Mouse (Mus musculus) sigmoid colon, adult 10 weeks (tissue): ENCODE measurements around the gene Cxcl14. TPM values are rescaled to one million over a fixed set of nuclear protein-coding genes. Genes with fewer than 3 reads are reported as not detected.

Experiments
- polyA plus RNA-seq: library from polyadenylated mRNA; stranded (reverse); fragments of 350-450 nt; fragmentation: Illumina TruSeq; extraction: RNeasy Lipid Tissue Mini Kit (QIAGEN cat#74804); gene quantifications from one replicate; pipeline ENCODE4 v1.2.3, GENCODE M21; 2014; ENCODE audit warnings: low read depth, low replicate concordance

Gene Cxcl14
- 5.6 TPM for polyA plus RNA-seq

GRCm38 (mm10) chr13:56295943-56296658 lies at the start of gene Cxcl14:
Gene Cxcl14, minus strand, starts transcription at chr13:56296551.

GRCm38 (mm10) chr13:56251924-56252619 lies 44.3 kb downstream of the Cxcl14 start, which contains the start of gene Neurog1:
Gene Neurog1, minus strand, starts transcription at chr13:56252163.

Other genes with a start within 250 kb of the Cxcl14 start
- 23.6 TPM for gene H2afy, start 160.2 kb downstream of the Cxcl14 start, polyA plus RNA-seq
- 1.5 TPM for gene Tifab, start 117.7 kb downstream of the Cxcl14 start, polyA plus RNA-seq
- gene Neurog1, start 44.4 kb downstream of the Cxcl14 start, polyA plus RNA-seq = not detected
- not detected for gene Gm3045, start 130.0 kb upstream of the Cxcl14 start, polyA plus RNA-seq
- gene Slc25a48, start 141.8 kb upstream of the Cxcl14 start, polyA plus RNA-seq = 0.19 TPM
- not detected for gene Il9, start 185.7 kb upstream of the Cxcl14 start, polyA plus RNA-seq
- 1.7 TPM for gene Fbxl21, start 225.9 kb upstream of the Cxcl14 start, polyA plus RNA-seq